Mouse (Mus musculus): Measurements from ENCODE around the gene Hps1.
A peak's percentile ranks its signal among the peaks of the same experiment; 100 is the strongest.

Gene Hps1

GRCm38 (mm10) chr19:42753141-42753917 is 26.4 kb downstream of the Hps1 start:
- no peak for DNase-seq

GRCm38 (mm10) chr19:42752363-42752931 is 27.3 kb downstream of the Hps1 start, which contains the start of gene Pyroxd2:
Pyroxd2 (minus strand) TSS chr19:42752775.
- DNase-seq, result peak; percentile 71

- no peak for DNase-seq
Measured at GRCm38 (mm10) chr19:42750196-42750595, 29.6 kb downstream of the Hps1 start.

- DNase-seq, result no peak
Measured at GRCm38 (mm10) chr19:42746702-42747101, 33.1 kb downstream of the Hps1 start.

- no peak for DNase-seq
Measured at GRCm38 (mm10) chr19:42745869-42746224, 33.9 kb downstream of the Hps1 start.

GRCm38 (mm10) chr19:42745084-42745868 is 34.5 kb downstream of the Hps1 start:
- no peak for DNase-seq

GRCm38 (mm10) chr19:42744162-42744586 is 35.6 kb downstream of the Hps1 start:
- DNase-seq, result peak; percentile 57

GRCm38 (mm10) chr19:42743261-42743660 is 36.5 kb downstream of the Hps1 start:
- no peak for DNase-seq

- DNase-seq, result no peak
Measured at GRCm38 (mm10) chr19:42741884-42742283, 37.9 kb downstream of the Hps1 start.

GRCm38 (mm10) chr19:42740163-42740899 is 39.4 kb downstream of the Hps1 start:
- DNase-seq, result no peak

GRCm38 (mm10) chr19:42739734-42740133 is 40.0 kb downstream of the Hps1 start:
- no peak for DNase-seq

- DNase-seq, result no peak
Measured at GRCm38 (mm10) chr19:42737753-42738152, 42.0 kb downstream of the Hps1 start.

GRCm38 (mm10) chr19:42734982-42735381 is 44.8 kb downstream of the Hps1 start:
- DNase-seq, result no peak

GRCm38 (mm10) chr19:42727424-42727823 is 52.4 kb downstream of the Hps1 start:
- no peak for DNase-seq

GRCm38 (mm10) chr19:42726766-42727165 is 53.0 kb downstream of the Hps1 start:
- no peak for DNase-seq

- no peak for DNase-seq
Measured at GRCm38 (mm10) chr19:42725973-42726350, 53.8 kb downstream of the Hps1 start.

- DNase-seq, result no peak
Measured at GRCm38 (mm10) chr19:42725056-42725972, 54.5 kb downstream of the Hps1 start.

- no peak for DNase-seq
Measured at GRCm38 (mm10) chr19:42723302-42723701, 56.5 kb downstream of the Hps1 start.

- no peak for DNase-seq
Measured at GRCm38 (mm10) chr19:42722500-42722899, 57.3 kb downstream of the Hps1 start.

- no peak for DNase-seq
Measured at GRCm38 (mm10) chr19:42718101-42718500, 61.7 kb downstream of the Hps1 start.

- DNase-seq, result no peak
Measured at GRCm38 (mm10) chr19:42717668-42718067, 62.1 kb downstream of the Hps1 start.

- no peak for DNase-seq
Measured at GRCm38 (mm10) chr19:42716507-42716906, 63.3 kb downstream of the Hps1 start.
